Mouse (Mus musculus) bone marrow, adult 2 months (tissue): ENCODE measurements at regions not wholly inside any gene's neighbourhood (a gene's known extent, or its start where the extent isn't known, plus 50 kb on each side); places are given as distances from the start of the nearest gene placed in this dataset.

Experiments used
- CTCF ChIP-seq: fragments of 200-500 bp; IDR thresholded peaks from 2 replicates; pipeline ENCODE4 v1.5.1; 2011; ENCODE audit warnings: low read length, control low read depth; ENCODE audit not compliant: control insufficient read depth, insufficient read depth
- POLR2A ChIP-seq: fragments of 200-500 bp; IDR thresholded peaks from 2 replicates; pipeline ENCODE4 v1.6.1; 2011; ENCODE audit warnings: low read depth, mild to moderate bottlenecking, control low read depth, low read length, borderline replicate concordance; ENCODE audit not compliant: control insufficient read depth

DNA sequence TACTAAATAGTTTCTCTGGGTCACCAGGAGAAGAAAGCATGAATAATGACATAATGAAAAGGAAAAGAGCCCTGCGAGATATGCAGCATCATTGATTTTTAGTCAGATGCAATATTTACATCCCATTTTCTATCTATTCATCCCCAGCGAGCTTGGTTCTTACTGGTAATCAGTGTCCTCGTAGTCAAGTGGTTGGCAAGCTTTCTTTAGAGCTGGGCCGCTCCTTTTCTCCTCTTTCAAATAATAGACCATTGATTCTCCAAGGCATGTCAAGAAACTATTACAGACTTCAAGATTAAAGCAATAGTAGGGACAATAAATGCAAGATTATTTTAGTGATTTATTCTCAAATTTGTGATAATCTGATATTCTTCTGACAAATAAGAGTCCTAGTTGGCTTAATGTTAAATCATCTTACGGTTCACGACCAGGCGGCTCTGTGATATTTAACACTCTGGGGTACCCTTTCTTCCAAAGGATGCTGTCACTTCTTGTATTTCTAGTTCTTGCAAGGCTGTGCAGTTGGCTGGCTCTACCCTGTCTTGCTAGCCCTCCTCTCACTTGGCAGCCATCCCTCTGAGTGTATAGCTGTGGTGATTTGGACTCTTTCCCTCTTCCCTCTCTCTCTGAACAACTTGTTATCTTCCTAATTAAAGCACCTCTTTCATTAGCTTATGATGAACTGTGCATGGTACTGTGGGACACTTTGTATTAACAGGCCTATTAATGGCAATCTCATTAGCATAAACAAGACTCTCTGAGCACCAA, 185.6 kb upstream of the Usp25 start:
- TF ChIP-seq POLR2A = no peak
- TF ChIP-seq CTCF = no peak
